Mouse (Mus musculus) ES-Bruce4 (cell line): ENCODE measurements around the gene Nacc1.

ENCODE experiments used
- CTCF ChIP-seq: IDR thresholded peaks from one replicate; pipeline ENCODE4 v1.8.1; 2011; ENCODE audit warnings: low read depth, low read length
- EP300 ChIP-seq: IDR thresholded peaks from 2 replicates; pipeline ENCODE4 v1.6.1; 2011; ENCODE audit warnings: low read depth, low read length; ENCODE audit not compliant: insufficient read depth
- POLR2A ChIP-seq: IDR thresholded peaks from one replicate; pipeline ENCODE4 v1.8.1; 2011; ENCODE audit warnings: low read length; ENCODE audit not compliant: insufficient read depth

- TF ChIP-seq CTCF, result no peak
- TF ChIP-seq POLR2A, result no peak
- peak; percentile 100 for TF ChIP-seq EP300
Observed at GRCm38 (mm10) chr8:84650213-84650612, 37.4 kb downstream of the Nacc1 start.
